Mouse (Mus musculus): Measurements from ENCODE around the gene Gal.

DNA sequence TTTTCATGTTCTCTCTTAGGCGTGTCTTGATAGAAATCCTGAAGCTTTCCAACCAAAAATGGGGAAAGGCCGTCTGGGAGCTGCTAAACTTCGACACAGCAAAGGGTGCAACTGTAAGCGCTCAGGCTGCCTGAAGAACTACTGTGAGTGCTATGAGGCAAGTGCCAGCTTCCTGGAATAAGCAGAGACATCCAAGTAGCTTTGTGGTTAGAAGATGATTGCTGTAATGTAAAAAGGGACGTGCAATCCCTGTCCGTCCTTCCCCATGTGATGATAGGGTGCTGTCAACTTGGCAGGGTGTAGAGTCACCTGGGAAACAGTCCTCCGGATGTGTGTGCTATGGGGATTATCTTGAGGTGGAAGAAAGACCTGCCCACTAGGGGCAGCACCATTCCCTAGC lies 10.3 kb downstream of the Gal start:
- TF ChIP-seq POLR2A (IDR thresholded peaks at IDR 0.05; ENCODE audit: borderline replicate concordance, low read depth, low read length) (no peak), CTCF (IDR thresholded peaks at IDR 0.05; ENCODE audit: low read depth, low read length) (no peak)
